Mouse (Mus musculus) embryonic facial prominence, embryonic 13.5 days (tissue): ENCODE data around the gene Adamts12. TPM values are rescaled to one million over a fixed set of nuclear protein-coding genes. Genes with fewer than 3 reads are reported as not detected.

ENCODE experiments used
- ATAC-seq: fragments of 200-750 bp; cut with Nextera tagmentation; 2 replicates; pipeline ENCODE4 v1.8.0; 2017; ENCODE audit warnings: low read depth; ENCODE audit not compliant: insufficient number of reproducible peaks, insufficient read depth, low FRiP score, low TSS enrichment
- H3K27ac ChIP-seq: fragments of 300-500 bp; sonication (generic); 2 replicates; pipeline ENCODE4 v1.5.1; 2015; ENCODE audit warnings: moderate library complexity, mild to moderate bottlenecking, inconsistent platforms
- H3K27me3 ChIP-seq: fragments of 300-500 bp; sonication (generic); 2 replicates; pipeline ENCODE4 v1.6.1; 2015; ENCODE audit warnings: mild to moderate bottlenecking, inconsistent platforms
- H3K36me3 ChIP-seq: fragments of 300-500 bp; sonication (generic); 2 replicates; pipeline ENCODE4 v1.6.1; 2015; ENCODE audit warnings: mild to moderate bottlenecking, inconsistent platforms
- H3K4me1 ChIP-seq: fragments of 300-500 bp; sonication (generic); 2 replicates; pipeline ENCODE4 v1.6.1; 2015; ENCODE audit warnings: inconsistent platforms
- H3K4me2 ChIP-seq: fragments of 300-500 bp; sonication (generic); 2 replicates; pipeline ENCODE4 v1.6.1; 2015; ENCODE audit warnings: moderate library complexity, mild to moderate bottlenecking, inconsistent platforms
- H3K4me3 ChIP-seq: fragments of 300-500 bp; sonication (generic); 2 replicates; pipeline ENCODE4 v1.5.1; 2015; ENCODE audit warnings: mild to moderate bottlenecking, inconsistent platforms
- H3K9ac ChIP-seq: fragments of 300-500 bp; sonication (generic); 2 replicates; pipeline ENCODE4 v1.6.1; 2015; ENCODE audit warnings: mild to moderate bottlenecking, inconsistent platforms
- H3K9me3 ChIP-seq: fragments of 300-500 bp; sonication (generic); 2 replicates; pipeline ENCODE4 v1.6.1; 2016; ENCODE audit warnings: inconsistent platforms
- WGBS: fragments of 180-500 bp; shearing (Covaris S2); methylation state at CpG from one replicate; pipeline ENCODE4 v1.1.7; 2015; ENCODE audit warnings: mixed read lengths; 5-methylcytosine and 5-hydroxymethylcytosine counted together
- polyA plus RNA-seq: library from polyadenylated mRNA; unstranded; fragments of >200 nt; fragmentation: Nextera tagmentation; extraction: Ambion mirVana; gene quantifications from 2 replicates; pipeline ENCODE4 v1.2.1, GENCODE M21; 2015

Gene Adamts12
- polyA plus RNA-seq, 1 experiment from 2014 or later = 6.6 TPM

GRCm38 (mm10) chr15:11355865-11356264 lies 291.3 kb downstream of the Adamts12 start:
- 26% methylated on average over 3 of the region's 3 CpGs for WGBS
- 0 out of 2 replicates have a peak, but pooled peaks cover 2% of the 10 kb centered on the region for H3K27me3 ChIP-seq
- ATAC-seq = no peak

DNA sequence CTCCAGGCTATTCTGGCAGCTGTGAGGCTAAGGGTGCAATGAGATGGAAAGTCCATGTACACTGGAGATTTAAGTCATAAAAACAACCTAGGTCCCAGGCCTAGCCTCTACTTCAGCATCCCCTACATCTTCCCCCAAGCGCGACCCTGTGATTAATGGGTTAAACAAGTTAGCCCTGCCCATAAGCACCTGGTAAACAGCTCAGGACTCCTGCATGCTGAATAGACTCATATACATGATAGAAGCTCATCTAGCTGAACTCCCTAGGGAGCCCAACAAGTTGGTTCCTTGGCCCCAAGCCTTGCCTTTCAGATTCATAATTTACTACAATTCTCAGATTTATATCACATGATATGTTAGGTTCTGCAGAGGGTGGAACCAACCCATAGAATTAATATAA lies 292.9 kb downstream of the Adamts12 start:
- peaks cover 2% of the 10 kb centered on the region; the same call in 1 of the 2 replicates for H3K4me1 ChIP-seq
- 91% methylated on average over 2 of the region's 2 CpGs for WGBS
- no peak for ATAC-seq

More at GRCm38 (mm10) chr15:11355865-11356264, 291.3 kb downstream of the Adamts12 start:
- Histone ChIP-seq H3K36me3 (no peaks in the 10 kb centered on the region), H3K9ac (no peak overlapping the region), H3K4me1 (peaks cover 2% of the 10 kb centered on the region; the same call in 1 of the 2 replicates), H3K4me3 (no peak overlapping the region), H3K9me3 (no peaks in the 10 kb centered on the region), H3K4me2 (no peak overlapping the region), H3K27ac (no peak overlapping the region)

GRCm38 (mm10) chr15:11360888-11361287 lies 296.3 kb downstream of the Adamts12 start:
- Histone ChIP-seq H3K36me3 (no peaks in the 10 kb centered on the region), H3K9me3 (no peaks in the 10 kb centered on the region), H3K9ac (no peak overlapping the region), H3K27ac (no peak overlapping the region), H3K4me3 (no peak overlapping the region), H3K27me3 (0 out of 2 replicates have a peak, but pooled peaks cover 2% of the 10 kb centered on the region), H3K4me1 (no peaks in the 10 kb centered on the region), H3K4me2 (no peak overlapping the region)
- WGBS = 80% methylated on average over 1 of the region's 1 CpGs
- no peak for ATAC-seq

More for the DNA sequence above, 292.9 kb downstream of the Adamts12 start:
- Histone ChIP-seq H3K27ac (no peak overlapping the region), H3K36me3 (no peaks in the 10 kb centered on the region), H3K4me3 (no peak overlapping the region), H3K4me2 (no peak overlapping the region), H3K9ac (no peak overlapping the region), H3K27me3 (0 out of 2 replicates have a peak, but pooled peaks cover 2% of the 10 kb centered on the region), H3K9me3 (no peaks in the 10 kb centered on the region)

DNA sequence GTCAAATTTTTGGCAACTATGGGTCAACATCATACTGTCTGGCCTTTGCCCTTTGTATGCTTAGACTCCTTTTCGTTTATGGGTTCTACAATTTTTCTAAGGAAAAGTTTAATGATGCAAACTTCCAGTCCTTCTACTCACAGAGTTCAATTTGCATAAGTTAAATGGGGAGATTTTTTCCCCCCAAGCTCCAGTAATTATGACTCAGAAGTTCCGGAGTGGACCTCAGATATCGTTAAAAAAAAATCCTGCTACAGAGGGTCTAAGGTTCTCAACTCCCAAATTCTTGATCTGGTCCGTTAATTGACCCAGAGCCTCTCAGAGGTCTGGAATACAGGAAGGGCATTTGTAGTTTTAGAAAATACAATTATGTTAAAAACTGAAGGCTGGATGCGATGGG lies 297.2 kb downstream of the Adamts12 start:
- Histone ChIP-seq H3K9ac (no peak overlapping the region), H3K27ac (no peak overlapping the region)
- no peak for ATAC-seq

GRCm38 (mm10) chr15:11364112-11364511 lies 299.5 kb downstream of the Adamts12 start:
- H3K27ac ChIP-seq = no peak overlapping the region
- no peak for ATAC-seq
- H3K4me1 ChIP-seq = no peaks in the 10 kb centered on the region
- no peaks in the 10 kb centered on the region for H3K36me3 ChIP-seq
- no peaks in the 10 kb centered on the region for H3K9me3 ChIP-seq
- no peak overlapping the region for H3K4me3 ChIP-seq
- H3K4me2 ChIP-seq = no peak overlapping the region
- WGBS = 36% methylated on average over 2 of the region's 2 CpGs
- H3K27me3 ChIP-seq = no peaks in the 10 kb centered on the region
- H3K9ac ChIP-seq = no peak overlapping the region

More for the DNA sequence above, 297.2 kb downstream of the Adamts12 start:
- Histone ChIP-seq H3K9me3 (no peaks in the 10 kb centered on the region), H3K36me3 (no peaks in the 10 kb centered on the region), H3K4me3 (no peak overlapping the region), H3K4me2 (no peak overlapping the region), H3K4me1 (no peaks in the 10 kb centered on the region), H3K27me3 (0 out of 2 replicates have a peak, but pooled peaks cover 2% of the 10 kb centered on the region)
- WGBS = 82% methylated on average over 5 of the region's 5 CpGs

DNA sequence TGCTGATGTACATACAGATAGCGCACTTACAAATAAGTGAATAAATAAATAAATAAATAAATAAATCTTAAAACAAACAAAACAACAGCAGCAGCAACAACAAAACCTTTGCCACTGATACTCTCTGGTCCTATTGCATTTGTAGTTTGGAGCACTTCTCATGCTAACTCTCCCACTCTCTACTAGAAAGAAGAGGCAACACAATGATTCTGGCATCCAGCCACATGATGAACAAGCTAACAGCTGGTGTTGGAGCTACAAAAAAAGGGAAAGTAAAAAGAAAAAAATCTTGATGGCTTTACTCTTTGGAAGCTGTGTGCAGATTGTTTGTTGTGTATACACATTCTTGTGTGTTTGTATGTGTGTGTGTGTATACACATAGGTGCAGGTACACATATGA lies 300.2 kb downstream of the Adamts12 start:
- Histone ChIP-seq H3K4me2 (no peak overlapping the region), H3K9ac (no peak overlapping the region), H3K27ac (no peak overlapping the region), H3K27me3 (no peaks in the 10 kb centered on the region), H3K36me3 (no peaks in the 10 kb centered on the region), H3K9me3 (no peaks in the 10 kb centered on the region), H3K4me3 (no peak overlapping the region), H3K4me1 (no peaks in the 10 kb centered on the region)
- no peak for ATAC-seq
- 92% methylated on average over 1 of the region's 1 CpGs for WGBS

GRCm38 (mm10) chr15:11369572-11369971 lies 305.0 kb downstream of the Adamts12 start:
- no peak for ATAC-seq

GRCm38 (mm10) chr15:11370477-11371085 lies 306.0 kb downstream of the Adamts12 start:
- Histone ChIP-seq H3K9me3 (no peaks in the 10 kb centered on the region), H3K36me3 (no peaks in the 10 kb centered on the region), H3K27ac (no peak overlapping the region), H3K9ac (no peak overlapping the region), H3K27me3 (no peaks in the 10 kb centered on the region), H3K4me3 (no peak overlapping the region), H3K4me1 (no peaks in the 10 kb centered on the region), H3K4me2 (no peak overlapping the region)
- ATAC-seq = no peak
- WGBS = 79% methylated on average over 7 of the region's 7 CpGs

More at GRCm38 (mm10) chr15:11369572-11369971, 305.0 kb downstream of the Adamts12 start:
- Histone ChIP-seq H3K4me3 (no peak overlapping the region), H3K27ac (no peak overlapping the region), H3K27me3 (no peaks in the 10 kb centered on the region), H3K9me3 (no peaks in the 10 kb centered on the region), H3K36me3 (no peaks in the 10 kb centered on the region), H3K4me1 (no peaks in the 10 kb centered on the region), H3K9ac (no peak overlapping the region), H3K4me2 (no peak overlapping the region)
- WGBS = 77% methylated on average over 3 of the region's 3 CpGs

DNA sequence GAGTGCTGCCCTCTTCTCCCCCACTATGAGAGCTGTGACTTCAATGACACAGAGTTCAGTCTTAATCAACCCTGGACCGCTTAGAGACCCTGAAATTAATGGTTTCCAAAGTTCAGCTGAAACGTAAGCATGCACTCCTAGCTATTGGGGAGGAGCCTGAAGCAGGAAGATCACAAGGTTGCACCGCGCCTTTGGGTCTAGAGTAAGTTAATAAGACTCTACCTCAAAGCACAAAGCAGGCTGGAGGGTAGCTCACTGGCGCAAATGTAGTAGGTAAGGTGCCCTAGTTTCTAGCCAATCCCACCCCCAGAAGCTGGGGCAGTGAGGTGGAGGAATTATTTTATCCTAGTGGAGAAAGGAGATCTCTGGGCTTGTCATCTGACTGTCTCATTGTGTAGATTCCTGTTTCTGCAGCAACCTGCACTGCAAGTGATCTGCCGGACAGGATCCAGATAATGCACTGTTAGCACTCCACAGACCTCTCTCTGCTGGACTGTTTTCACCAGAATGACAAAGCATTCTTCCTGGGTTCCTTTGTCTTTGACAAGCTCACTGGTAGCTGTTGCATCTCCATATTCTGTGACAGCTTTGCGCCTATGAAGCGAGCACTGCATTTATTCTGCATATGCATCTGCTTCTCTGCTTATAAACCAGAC lies 315.0 kb downstream of the Adamts12 start:
- Histone ChIP-seq H3K27ac (no peak overlapping the region), H3K4me1 (no peaks in the 10 kb centered on the region), H3K9me3 (no peaks in the 10 kb centered on the region), H3K36me3 (peaks cover 21% of the 10 kb centered on the region), H3K9ac (no peak overlapping the region), H3K4me2 (no peak overlapping the region), H3K4me3 (no peak overlapping the region), H3K27me3 (no peaks in the 10 kb centered on the region)
- 83% methylated on average over 8 of the region's 8 CpGs for WGBS
- ATAC-seq = no peak

GRCm38 (mm10) chr15:11380087-11380530 lies 315.5 kb downstream of the Adamts12 start:
- H3K4me2 ChIP-seq = no peak overlapping the region
- no peaks in the 10 kb centered on the region for H3K9me3 ChIP-seq
- no peak overlapping the region for H3K27ac ChIP-seq
- peaks cover 26% of the 10 kb centered on the region for H3K36me3 ChIP-seq
- WGBS = 40% methylated on average over 8 of the region's 8 CpGs
- no peak overlapping the region for H3K9ac ChIP-seq
- no peaks in the 10 kb centered on the region for H3K27me3 ChIP-seq
- no peak overlapping the region for H3K4me3 ChIP-seq
- ATAC-seq = no peak
- no peaks in the 10 kb centered on the region for H3K4me1 ChIP-seq

- Histone ChIP-seq H3K9me3 (no peaks in the 10 kb centered on the region), H3K4me2 (no peak overlapping the region), H3K36me3 (peaks cover 31% of the 10 kb centered on the region), H3K4me3 (no peak overlapping the region), H3K27ac (no peak overlapping the region), H3K4me1 (no peaks in the 10 kb centered on the region), H3K27me3 (no peaks in the 10 kb centered on the region), H3K9ac (no peak overlapping the region)
- no peak for ATAC-seq
- 76% methylated on average over 8 of the region's 8 CpGs for WGBS
These were observed 316.0 kb downstream of the Adamts12 start for GRCm38 (mm10) chr15:11380616-11381015.

GRCm38 (mm10) chr15:11382585-11382984 lies 318.0 kb downstream of the Adamts12 start:
- no peaks in the 10 kb centered on the region for H3K9me3 ChIP-seq

More at GRCm38 (mm10) chr15:11382585-11382984, 318.0 kb downstream of the Adamts12 start:
- no peaks in the 10 kb centered on the region for H3K4me1 ChIP-seq
- no peak for ATAC-seq
- H3K27ac ChIP-seq = no peak overlapping the region
- no peaks in the 10 kb centered on the region for H3K27me3 ChIP-seq
- no peak overlapping the region for H3K4me2 ChIP-seq
- H3K9ac ChIP-seq = no peak overlapping the region
- H3K4me3 ChIP-seq = no peak overlapping the region
- H3K36me3 ChIP-seq = peaks cover 51% of the 10 kb centered on the region
- WGBS = 86% methylated on average over 12 of the region's 12 CpGs
